Mouse (Mus musculus) R1 (cell line): Measurements from ENCODE around the gene Mterf1b.
"Not testable (repeated sequence)": the region's sequence is repeated elsewhere in the genome, so short reads cannot be mapped to it uniquely, and the experiment has no call there.

Source experiments
- DNase-seq: peaks from one replicate; pipeline ENCODE4 v3.0.0-alpha.2; 2018; ENCODE audit warnings: low read depth, low spot score

The Mterf1b gene

DNA sequence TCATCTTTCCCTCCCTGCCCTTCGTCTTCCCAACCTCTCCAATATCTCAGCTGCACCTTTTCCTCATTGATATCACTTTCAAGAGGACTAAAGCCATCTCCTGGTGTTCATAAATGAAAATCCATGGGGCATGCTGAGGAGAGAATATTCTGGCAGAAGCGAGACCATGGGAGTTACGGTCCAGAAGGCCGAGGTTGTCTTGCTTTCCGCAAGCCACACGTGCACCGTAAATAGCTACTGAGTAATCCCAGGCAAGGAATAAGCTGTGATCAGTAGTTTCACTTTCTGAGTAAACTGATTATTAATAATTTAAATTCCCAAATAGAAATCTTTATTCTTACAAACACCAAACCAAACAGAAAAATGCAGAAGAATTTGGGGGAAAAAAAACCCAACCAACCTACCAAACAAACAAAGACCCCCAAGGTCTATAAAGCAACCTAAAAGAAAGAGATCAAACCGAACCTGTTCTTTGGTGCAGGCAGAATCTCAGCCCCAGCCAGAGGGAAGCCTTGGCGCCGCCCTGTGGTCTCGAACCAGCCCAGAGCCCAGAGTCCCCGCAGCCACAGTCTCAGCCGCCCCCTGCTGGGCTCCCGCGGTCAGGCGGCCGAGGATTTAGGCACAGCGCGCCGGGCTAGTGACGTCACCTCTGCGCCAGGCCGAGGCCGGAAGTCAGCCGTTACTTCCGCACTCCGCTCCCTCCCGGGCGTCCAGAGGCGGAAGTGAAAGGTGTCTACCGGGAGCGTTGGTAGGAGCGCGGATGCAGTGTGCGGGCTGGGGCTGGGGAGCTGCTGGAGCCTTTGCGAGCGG lies at the start of gene Mterf1b:
Gene Mterf1b (plus strand): TSS at position 697 of the 810 bp plus-strand sequence.
- DNase-seq: peak; percentile 24

DNA sequence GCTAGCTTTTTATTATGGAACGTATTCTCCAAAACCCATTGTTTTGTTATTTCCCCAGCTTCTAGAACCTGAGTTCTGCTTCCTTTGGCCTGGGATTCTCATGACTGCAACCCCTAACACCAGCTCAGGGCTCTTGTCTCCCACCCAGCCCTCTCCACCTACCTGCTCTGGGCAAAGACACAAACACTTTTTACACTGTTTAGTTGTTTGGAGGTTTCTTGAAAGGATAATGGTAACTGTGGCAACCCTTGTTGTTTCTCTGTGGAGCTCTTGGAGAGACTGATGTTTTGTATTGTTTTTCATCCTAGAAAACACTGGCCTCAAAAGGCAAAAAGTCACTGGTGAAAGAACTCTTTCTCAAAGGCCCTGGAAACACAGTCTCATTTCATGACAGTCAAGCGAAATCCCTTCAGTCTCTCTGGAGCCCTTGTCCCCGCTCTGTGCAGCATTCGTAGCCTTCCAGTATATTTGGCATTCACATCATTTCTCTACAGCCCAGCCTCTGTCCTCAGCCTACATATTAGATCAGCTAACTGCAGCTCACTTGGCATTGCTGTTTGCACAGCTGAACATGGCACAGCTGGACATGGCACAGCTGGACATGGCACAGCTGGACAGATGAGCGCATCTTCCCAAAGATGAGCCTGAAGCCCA lies 32.6 kb upstream of the Mterf1b start:
- DNase-seq: not testable (repeated sequence)

DNA sequence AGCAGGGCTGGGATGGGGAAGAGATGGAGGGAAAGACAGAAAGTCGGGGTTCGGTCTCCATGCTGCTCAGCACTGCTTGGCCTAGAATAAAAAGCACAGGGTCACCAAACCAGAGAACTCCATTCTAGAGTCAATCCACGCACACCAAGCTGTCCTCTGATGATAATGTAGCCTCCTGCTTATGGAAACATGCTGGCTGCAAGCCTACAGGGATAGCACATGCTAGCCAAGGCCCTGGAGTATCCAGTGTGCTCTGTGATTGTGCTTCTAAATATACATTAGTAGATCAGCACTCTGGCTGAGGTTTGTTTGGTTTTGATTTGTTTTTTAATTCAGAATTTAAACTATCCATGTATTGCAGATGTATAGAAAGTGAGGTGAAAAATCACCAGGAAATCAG lies 30.6 kb upstream of the Mterf1b start:
- DNase-seq: no peak

DNA sequence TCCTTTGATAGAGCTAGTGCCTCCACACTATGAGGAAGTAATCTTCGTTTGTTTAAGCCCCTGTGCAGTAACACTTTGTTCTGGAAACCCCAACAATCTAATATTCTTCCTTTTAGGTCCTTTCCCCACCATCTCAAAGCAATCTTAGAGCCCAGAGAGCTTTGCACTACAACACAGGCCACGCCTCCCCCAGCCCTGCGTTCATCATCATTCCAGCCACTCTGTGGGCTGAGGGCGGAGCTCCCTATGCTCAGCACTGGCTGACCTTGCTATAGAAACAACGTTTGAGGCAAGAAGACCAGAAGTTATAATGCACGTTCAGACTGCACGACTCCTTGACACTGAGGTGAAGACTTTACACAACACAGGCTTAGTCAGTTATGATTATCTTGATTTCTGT lies 29.7 kb upstream of the Mterf1b start:
- no peak for DNase-seq

DNA sequence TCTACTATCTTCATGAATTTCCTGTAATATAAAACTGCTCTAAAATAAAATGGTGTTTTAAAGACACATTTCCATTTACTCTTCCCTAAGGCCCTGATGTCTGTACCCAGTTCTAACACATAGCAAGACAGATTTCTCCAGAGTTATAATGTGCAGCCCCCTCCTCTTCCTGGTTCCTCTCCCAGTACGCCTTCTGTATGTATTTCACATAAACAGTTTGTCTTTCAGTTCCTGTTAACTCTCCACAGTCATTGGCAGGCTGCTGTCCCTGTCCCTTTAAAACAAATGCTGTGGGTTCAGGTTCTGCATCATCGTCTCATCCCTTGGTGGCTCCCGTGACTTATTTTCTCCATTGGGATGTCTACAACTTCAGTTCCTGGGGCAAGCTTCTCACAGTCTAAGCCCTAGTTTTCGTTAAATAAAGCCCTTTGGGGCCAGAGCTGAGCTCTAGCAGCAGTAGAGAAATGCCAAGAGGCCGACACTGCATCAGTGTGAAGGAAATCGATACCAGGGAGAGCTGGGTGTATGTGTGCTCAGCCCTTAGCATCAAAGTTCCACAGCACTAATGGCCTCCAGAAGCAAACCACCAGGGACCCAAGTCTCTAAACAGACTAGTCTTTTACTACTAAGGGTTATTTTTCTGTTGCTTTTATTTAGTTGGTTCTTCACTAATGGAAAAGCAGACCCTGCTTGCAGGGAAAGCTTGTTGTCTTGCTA lies 24.2 kb upstream of the Mterf1b start:
- DNase-seq: not testable (repeated sequence)

DNA sequence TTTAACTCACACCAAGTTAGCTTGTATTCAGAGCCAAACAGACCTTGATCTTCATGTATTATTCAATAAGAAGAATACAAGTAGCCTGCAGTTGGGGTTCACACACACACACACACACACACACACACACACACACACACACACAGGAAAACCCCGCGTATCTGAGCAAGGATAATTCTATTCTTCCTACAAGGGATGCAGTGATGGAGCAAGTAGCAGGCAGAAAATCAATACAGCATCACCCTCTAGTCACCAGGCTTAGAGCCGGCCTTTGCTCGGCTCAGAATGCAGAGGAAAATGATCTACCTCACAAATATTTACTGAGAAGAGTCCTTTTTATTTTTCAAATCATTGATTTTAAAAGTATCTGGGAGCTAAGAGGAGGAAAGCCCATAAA lies 23.6 kb upstream of the Mterf1b start:
- not testable (repeated sequence) for DNase-seq

DNA sequence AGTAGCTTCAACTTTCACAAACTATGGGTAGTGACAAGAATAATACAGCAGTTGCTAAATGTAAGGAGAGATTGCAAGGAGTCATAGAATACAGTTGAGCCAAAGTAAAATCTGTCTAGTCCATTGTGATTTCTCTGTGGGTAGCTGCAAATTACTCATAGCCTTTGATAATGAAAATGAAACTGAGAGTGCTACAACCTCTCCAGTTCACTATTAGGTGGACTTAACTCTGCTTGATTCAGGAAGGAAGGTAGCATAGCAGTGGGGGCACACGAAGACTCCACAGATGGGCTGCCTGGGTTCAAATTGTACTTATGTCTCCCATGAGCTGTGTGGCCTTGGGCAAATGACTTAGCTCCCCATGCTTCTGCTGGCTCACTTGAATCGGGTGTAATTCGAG lies 15.7 kb upstream of the Mterf1b start:
- not testable (repeated sequence) for DNase-seq

DNA sequence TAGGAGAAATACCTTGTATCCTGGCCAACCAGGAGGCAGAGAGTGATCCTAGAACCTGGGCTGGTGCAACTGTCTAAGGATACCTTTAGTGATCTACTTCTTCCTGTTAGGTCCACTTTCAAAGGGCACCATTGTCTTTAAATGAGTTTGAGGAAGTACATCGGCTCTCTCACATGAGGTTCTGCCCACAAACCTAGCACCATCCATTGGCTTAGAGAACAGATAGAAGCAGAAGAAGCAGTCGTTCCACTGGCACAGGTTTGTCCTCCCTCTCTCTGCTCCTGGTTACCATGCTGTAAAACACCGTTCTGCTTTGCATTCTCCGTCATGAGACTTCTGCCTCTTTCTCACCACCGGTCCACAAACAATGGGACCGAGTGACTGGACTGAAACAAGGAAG lies 12.8 kb upstream of the Mterf1b start:
- DNase-seq: no peak

DNA sequence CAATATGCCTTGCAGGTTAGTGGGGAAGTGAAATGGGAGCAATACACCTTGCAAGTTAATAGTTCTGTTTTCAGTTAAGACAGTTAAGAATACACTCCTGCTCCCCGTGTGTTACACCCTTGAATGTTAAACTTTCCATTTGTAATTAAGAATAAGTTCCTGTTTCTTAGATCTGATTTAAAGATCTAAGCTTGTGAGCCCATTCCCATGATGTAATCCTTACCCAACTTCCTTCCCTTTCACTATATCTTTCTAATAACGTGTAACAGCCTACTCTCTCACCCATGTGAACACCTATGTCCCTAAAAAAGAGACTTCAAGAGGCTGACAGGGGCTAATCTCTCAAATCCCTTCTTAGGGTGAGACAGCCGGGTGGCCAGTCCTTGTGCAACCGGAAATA lies 5.4 kb upstream of the Mterf1b start:
- DNase-seq: no peak

DNA sequence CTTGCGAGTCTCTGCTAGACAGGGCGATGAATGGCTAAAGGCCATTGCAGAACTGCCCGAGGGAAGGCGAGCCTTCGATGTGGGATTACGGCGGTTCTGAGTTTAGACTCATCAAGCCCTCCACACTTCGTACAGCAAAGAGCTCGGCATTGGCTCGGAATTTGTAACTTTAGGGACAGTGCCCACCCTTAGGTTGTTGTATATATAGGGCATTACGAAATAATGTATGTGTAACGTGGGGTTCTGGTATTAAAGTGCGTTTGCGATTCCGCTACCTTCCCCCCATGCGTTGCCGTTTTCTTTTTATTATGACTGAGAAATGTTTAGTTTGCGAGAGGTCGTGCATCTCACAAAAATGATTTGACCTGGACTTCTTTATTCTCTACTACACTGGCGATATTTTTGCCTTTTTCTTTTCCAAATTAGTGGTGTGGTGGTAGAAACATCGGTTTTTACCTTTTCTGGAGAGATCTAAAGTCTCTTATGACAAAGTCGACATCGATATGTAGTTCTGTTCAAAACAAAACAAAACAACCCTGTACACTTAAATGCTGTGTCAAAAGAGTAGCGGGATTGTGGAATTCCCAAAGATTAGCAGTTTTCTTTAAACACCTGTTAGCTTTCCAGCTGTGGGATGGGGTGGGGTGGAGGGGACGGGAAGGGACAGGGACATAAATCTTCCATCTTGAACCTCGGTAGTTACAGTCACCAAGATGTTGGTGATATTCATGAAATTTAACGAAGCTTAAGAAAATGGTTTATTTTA lies 497 bp downstream of the Mterf1b start:
- peak; percentile 23 for DNase-seq

DNA sequence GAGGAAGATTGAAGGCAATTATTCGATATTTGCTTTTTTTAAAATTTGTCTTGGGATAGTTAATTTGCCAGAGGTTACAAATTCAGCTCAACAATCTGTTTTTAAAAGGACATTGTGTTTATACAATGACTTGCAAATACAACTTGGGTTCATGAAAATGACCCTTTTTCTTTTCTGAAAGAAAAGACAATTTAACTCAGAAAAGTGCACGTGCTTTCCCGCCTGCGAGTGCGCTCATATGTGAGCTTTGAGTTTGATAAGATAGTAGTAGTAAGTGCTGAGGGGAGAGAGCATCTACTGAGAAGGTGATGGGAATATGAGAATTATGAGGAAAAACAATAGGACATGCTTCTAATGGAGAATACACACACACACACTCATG lies 1.1 kb downstream of the Mterf1b start:
- no peak for DNase-seq

DNA sequence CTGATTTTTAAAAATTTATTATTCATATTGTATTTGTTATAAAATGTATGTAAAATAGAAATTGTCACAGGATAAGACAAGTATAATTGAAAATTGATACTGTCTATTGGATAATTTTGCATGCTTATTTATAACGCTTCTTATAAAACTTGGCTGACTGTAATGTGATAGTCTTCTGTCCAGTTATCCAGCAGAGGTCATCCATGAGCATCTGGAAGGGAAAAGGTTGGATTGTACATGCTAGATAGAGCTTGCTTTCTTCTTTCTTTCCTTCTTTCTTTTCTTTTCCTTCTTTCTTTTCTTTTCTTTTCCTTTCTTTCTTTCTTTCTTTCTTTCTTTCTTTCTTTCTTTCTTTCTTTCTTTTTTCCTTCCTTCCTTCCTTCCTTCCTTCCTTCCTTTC lies 2.0 kb downstream of the Mterf1b start:
- DNase-seq: no peak

DNA sequence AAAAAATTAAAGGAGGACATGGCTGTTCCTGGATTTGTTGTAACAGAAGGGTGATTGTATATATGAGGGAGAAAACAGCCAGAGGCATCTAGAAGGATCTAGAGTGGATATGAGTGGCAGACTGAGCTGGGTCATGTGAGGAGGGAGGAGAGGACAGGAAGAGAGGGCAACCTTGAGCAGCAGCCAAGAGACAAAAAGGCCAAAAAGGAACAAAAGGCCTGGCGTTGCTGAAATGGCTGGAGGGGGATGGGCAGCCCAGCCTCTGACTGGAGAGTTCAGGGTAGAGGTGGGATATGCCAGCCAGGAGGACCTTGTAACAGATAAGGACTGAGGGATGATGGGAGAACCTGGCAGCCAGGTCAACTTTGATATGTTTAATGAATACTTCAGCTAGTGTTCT lies 2.9 kb downstream of the Mterf1b start:
- peak; percentile 22 for DNase-seq

DNA sequence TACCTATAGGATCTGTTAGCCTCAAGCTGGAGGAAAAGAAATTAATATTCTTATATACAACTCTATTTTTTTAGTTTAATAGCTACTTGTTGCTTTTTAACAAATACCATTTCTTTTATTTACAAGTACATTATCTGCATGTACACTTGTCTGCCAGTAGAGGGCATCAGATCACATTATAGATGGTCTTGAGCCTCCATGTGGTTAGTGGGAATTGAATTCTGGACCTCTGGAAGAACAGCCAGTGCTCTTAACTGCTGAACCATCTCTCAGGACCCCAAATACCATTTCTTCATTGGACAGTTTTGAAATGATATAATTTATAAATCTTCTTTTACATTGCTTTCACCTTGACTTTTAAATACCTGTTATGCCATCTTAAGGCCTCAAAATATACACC lies 9.2 kb downstream of the Mterf1b start:
- DNase-seq: peak; percentile 42

DNA sequence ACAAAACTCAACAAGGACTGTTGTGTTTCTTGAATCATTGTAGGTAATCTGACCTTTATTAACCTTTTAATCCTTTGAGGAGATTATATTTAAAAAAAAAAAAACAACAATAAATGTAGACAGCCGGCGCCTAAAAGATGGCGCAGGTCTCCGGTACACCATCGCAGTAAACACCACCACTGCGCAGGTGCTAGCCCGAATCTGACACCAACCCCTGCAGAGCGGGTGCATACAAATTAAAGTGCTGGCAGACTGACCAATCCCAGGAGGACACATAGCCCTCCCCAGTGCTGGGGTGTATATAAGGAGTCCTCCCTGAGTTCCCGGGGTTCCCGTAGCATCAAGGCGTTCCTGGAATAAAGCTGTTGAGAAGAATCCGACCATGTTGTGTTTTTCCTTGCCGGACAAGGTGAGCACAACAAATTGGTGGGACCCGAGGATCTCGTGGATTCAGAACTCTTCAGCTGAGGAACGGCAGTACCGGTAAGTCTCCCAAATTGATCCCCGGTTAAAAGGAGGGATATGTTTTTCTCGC lies 10.2 kb downstream of the Mterf1b start:
- DNase-seq: not testable (repeated sequence)

DNA sequence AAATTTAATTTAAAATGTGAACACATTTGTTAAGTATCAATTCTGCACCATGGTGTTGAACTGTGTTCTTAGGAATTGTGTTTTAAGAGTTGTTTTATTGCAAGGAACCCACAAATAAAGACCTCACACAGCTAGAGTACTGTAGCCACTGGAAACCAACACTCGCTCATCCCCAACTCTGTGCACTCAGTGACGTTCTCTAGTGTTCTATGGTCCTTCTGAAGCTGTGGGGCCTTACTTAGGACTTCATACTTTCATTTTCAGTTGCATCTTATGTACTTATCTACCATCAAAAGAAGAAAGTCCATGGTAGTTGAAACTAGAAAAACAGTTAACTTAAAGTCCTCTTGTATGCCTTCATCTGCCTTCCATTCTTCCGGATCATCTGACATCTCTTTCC lies 17.9 kb downstream of the Mterf1b start:
- DNase-seq: not testable (repeated sequence)

DNA sequence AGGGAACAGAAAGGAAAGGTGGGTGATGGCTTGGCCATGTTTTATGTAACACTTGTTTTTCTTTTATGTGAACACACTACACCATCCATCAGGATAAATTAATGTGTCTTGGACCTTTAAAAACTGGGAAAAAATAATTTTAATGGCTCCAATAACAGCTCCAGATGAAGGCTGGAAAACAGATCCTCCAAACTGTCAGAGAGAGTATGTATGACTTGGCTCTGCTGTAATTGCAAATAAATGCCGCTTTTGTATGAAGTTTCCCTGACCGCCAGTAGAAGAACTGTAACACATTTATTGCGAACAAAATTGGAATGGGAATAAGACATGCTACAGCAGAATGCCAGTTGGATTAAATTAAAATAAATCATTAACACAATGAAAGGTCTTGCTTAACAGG lies 29.1 kb downstream of the Mterf1b start:
- no peak for DNase-seq

DNA sequence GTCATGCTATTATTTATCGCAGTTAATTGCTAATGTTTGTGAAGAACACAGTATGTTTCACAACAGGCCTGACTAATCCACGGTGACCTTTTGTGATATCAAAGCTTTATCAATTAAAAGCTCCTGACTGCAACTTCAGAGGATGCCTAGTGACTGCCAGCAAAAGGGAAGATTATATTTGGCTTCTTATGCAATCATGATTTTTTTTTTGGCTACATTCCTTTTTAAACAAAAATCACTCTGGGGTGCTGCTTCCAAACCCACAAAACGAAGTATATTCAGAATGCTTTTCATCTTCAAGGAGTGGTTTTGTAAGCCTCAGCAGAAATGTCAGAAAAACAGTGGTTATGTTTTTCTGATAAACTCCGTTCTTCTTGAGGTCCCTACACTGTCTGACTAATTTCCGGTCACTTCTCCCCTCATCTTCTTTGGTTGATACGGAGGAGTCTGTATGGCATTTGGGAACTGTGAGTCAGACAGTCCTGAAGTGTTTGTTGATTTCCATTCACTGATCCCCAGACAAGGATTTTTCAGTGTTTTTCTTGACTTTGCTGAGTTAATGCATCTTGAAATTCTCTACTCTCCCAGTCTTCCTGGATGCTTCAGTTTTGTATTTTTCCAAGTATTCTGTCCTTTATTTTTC lies 29.9 kb downstream of the Mterf1b start:
- no peak for DNase-seq

DNA sequence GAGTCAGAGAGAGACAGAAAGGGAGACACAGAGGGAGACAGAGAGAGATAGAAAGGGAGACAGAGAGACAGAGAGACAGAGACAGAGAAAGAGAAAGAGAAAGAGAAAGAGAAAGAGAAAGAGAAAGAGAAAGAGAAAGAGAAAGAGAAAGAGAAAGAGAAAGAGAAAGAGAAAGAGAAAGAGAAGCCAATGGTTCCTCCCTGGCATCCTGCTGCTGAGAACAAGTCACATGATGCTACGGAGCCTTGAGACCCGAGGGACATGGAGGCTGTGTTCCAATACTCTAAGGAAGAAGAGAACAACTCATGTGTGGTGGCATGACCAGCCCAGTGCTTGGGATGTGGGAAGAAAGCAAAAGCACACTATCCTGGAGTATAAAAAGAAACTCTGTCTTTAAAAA lies 40.0 kb downstream of the Mterf1b start:
- no peak for DNase-seq

DNA sequence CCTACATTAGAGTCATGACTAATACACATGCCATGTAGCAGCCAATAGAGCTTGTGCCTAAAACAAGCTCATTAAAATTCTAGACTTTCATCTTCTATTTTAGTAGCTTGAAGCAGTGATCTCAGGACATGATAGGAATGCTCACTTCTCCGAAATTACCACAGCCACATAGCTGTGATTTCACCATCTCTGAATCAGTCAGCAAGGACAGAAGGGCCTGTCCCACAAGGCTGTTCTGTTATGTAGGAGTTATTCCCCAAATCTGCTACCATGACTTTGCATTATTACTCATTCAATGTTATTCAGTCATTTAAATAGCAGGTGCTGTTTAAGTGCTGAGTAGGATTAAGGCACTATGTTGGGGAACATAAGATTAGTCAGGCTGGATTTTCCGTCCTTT lies 42.3 kb downstream of the Mterf1b start:
- DNase-seq: no peak

DNA sequence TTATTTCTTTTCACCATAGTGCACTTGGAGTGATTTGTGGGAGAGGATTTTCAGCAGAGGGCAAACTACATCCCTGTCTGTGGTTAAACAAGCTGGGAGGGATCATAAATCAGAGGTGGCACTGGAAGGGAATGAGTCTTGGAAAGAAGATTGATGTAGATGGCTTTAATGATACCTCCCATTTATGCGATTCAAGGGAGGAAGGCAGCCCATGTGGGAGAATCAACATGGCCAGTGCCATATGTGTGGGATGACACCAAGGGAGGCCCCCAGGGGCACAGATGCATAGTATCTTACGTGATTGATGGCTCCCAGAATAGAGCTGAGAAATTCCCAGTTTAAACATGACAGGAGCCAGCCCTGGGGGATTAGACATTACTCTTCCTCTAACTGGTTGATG lies 48.0 kb downstream of the Mterf1b start:
- no peak for DNase-seq
